Mouse (Mus musculus) bone marrow, adult 2 months (tissue): ENCODE measurements at regions not wholly inside any gene's neighbourhood (a gene's known extent, or its start where the extent isn't known, plus 50 kb on each side); places are given as distances from the start of the nearest gene placed in this dataset.

ENCODE experiments used
- CTCF ChIP-seq: fragments of 200-500 bp; IDR thresholded peaks from 2 replicates; pipeline ENCODE4 v1.5.1; 2011; ENCODE audit warnings: low read length, control low read depth; ENCODE audit not compliant: control insufficient read depth, insufficient read depth
- POLR2A ChIP-seq: fragments of 200-500 bp; IDR thresholded peaks from 2 replicates; pipeline ENCODE4 v1.6.1; 2011; ENCODE audit warnings: low read depth, mild to moderate bottlenecking, control low read depth, low read length, borderline replicate concordance; ENCODE audit not compliant: control insufficient read depth

- TF ChIP-seq CTCF (no peak), POLR2A (no peak)
Measured at GRCm38 (mm10) chr8:127977746-127978145, 380.7 kb upstream of the Nrp1 start.
